Mouse (Mus musculus): Measurements from ENCODE around the gene Fbxl12. TPM values are rescaled to one million over a fixed set of nuclear protein-coding genes. Genes with fewer than 3 reads are reported as not detected.
"Not testable (repeated sequence)": the region's sequence is repeated elsewhere in the genome, so short reads cannot be mapped to it uniquely, and the experiment has no call there.

Gene Fbxl12
- polyA plus RNA-seq, 1 experiment from 2014 or later, result 17.8 TPM

GRCm38 (mm10) chr9:20642101-20642895 is 2.3 kb downstream of the Fbxl12 start, which contains the start of gene Ubl5:
Gene Ubl5 (plus strand): TSS chr9:20642878.
- peak; percentile 94 for ATAC-seq (ENCODE audit: insufficient read depth, low FRiP score)
- Histone ChIP-seq H3K9me3 (replicated peaks; ENCODE audit: control insufficient read depth, low read length) (no peaks in the 10 kb centered on the region), H3K27ac (ENCODE audit: low read length) (peak within 1 kb of the TSS; percentile 98), H3K4me2 (ENCODE audit: low read depth, low read length) (peak within 1 kb of the TSS; percentile 88), H3K27me3 (ENCODE audit: control insufficient read depth, insufficient read depth, low read length) (no peaks in the 10 kb centered on the region), H3K4me3 (replicated peaks; ENCODE audit: low read length) (peak within 1 kb of the TSS; percentile 93), H3K36me3 (ENCODE audit: control insufficient read depth, insufficient read depth, low read length) (peaks cover 3% of the 10 kb centered on the region; the same call in 1 of the 2 replicates), H3K9ac (ENCODE audit: low read length) (peak within 1 kb of the TSS; percentile 90), H3K4me1 (ENCODE audit: control insufficient read depth, insufficient read depth, low read length) (peaks cover 16% of the 10 kb centered on the region)
- under 1% methylated on average over 51 of the region's 51 CpGs for WGBS

- peak overlapping the region; percentile 90 for H3K9ac ChIP-seq (ENCODE audit: low read length)
- peak overlapping the region; percentile 88 for H3K4me2 ChIP-seq (ENCODE audit: low read depth, low read length)
- H3K27ac ChIP-seq (ENCODE audit: low read length), result peak overlapping the region; percentile 94
- H3K9me3 ChIP-seq (replicated peaks; ENCODE audit: control insufficient read depth, low read length), result no peaks in the 10 kb centered on the region
- H3K27me3 ChIP-seq (ENCODE audit: control insufficient read depth, insufficient read depth, low read length), result no peaks in the 10 kb centered on the region
- WGBS, result 14% methylated on average over 6 of the region's 6 CpGs
- peaks cover 3% of the 10 kb centered on the region; the same call in 1 of the 2 replicates for H3K36me3 ChIP-seq (ENCODE audit: control insufficient read depth, insufficient read depth, low read length)
- H3K4me1 ChIP-seq (ENCODE audit: control insufficient read depth, insufficient read depth, low read length), result peaks cover 16% of the 10 kb centered on the region
- no peak for ATAC-seq (ENCODE audit: insufficient read depth, low FRiP score)
- peak overlapping the region; percentile 93 for H3K4me3 ChIP-seq (replicated peaks; ENCODE audit: low read length)
These were observed 3.1 kb downstream of the Fbxl12 start for GRCm38 (mm10) chr9:20641501-20641900.

DNA sequence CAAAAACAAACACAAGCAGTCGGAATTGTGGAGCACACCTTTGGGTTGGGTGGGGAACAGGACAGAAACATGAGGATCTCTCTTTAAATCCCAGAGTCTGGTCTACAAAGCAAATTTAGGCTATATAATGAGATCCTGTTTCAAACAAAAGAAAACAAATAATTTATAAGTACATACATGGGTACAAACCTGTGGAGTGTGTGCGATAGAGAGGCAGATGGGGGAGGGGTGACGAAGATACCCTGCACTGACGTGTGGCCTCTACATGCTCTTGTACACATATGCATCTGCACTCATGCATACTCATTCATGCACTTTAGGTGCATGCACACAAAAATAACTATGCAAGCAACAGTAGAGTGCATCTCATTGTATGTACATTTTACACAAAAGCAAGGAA is 5.1 kb downstream of the Fbxl12 start:
- Histone ChIP-seq H3K27ac (ENCODE audit: low read length) (no peak overlapping the region), H3K9me3 (replicated peaks; ENCODE audit: control insufficient read depth, low read length) (no peaks in the 10 kb centered on the region), H3K4me1 (ENCODE audit: control insufficient read depth, insufficient read depth, low read length) (peaks cover 13% of the 10 kb centered on the region), H3K4me3 (replicated peaks; ENCODE audit: low read length) (no peak overlapping the region), H3K27me3 (ENCODE audit: control insufficient read depth, insufficient read depth, low read length) (no peaks in the 10 kb centered on the region), H3K4me2 (ENCODE audit: low read depth, low read length) (no peak overlapping the region), H3K9ac (ENCODE audit: low read length) (no peak overlapping the region), H3K36me3 (ENCODE audit: control insufficient read depth, insufficient read depth, low read length) (0 out of 2 replicates have a peak, but pooled peaks cover 3% of the 10 kb centered on the region)
- 83% methylated on average over 4 of the region's 4 CpGs for WGBS
- no peak for ATAC-seq (ENCODE audit: insufficient read depth, low FRiP score)

- Histone ChIP-seq H3K27me3 (ENCODE audit: control insufficient read depth, insufficient read depth, low read length) (no peaks in the 10 kb centered on the region), H3K27ac (ENCODE audit: low read length) (no peak overlapping the region), H3K36me3 (ENCODE audit: control insufficient read depth, insufficient read depth, low read length) (0 out of 2 replicates have a peak, but pooled peaks cover 3% of the 10 kb centered on the region), H3K9me3 (replicated peaks; ENCODE audit: control insufficient read depth, low read length) (no peaks in the 10 kb centered on the region), H3K4me2 (ENCODE audit: low read depth, low read length) (no peak overlapping the region), H3K9ac (ENCODE audit: low read length) (no peak overlapping the region), H3K4me3 (replicated peaks; ENCODE audit: low read length) (no peak overlapping the region), H3K4me1 (ENCODE audit: control insufficient read depth, insufficient read depth, low read length) (peaks cover 12% of the 10 kb centered on the region)
- no peak for ATAC-seq (ENCODE audit: insufficient read depth, low FRiP score)
- WGBS, result 94% methylated on average over 19 of the region's 19 CpGs
These were observed 6.0 kb downstream of the Fbxl12 start for GRCm38 (mm10) chr9:20638552-20638951.

DNA sequence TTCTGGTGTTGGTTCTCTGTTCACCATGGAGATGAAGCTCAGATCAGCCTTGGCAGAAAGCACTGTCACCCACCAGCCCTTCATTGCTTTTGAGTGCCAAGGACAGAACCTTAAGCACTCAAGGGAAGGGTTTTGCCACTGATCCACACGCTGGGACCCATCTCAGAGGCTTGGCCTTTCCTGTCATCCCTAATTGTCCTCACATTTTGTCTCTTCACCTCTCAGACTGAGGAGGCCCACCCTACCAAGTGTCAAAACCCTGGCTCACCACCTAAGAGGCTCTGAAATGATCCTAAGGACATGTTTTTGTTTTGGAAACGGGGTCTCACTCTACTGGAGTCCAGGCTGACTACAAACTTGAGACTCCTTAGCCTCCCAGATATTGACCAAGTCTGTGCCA is 7.8 kb downstream of the Fbxl12 start:
- no peak for ATAC-seq (ENCODE audit: insufficient read depth, low FRiP score)
- no peaks in the 10 kb centered on the region for H3K27me3 ChIP-seq (ENCODE audit: control insufficient read depth, insufficient read depth, low read length)
- H3K36me3 ChIP-seq (ENCODE audit: control insufficient read depth, insufficient read depth, low read length), result 0 out of 2 replicates have a peak, but pooled peaks cover 3% of the 10 kb centered on the region
- H3K4me2 ChIP-seq (ENCODE audit: low read depth, low read length), result no peak overlapping the region
- no peak overlapping the region for H3K4me3 ChIP-seq (replicated peaks; ENCODE audit: low read length)
- H3K9me3 ChIP-seq (replicated peaks; ENCODE audit: control insufficient read depth, low read length), result 0 out of 2 replicates have a peak, but pooled peaks cover under 1% of the 10 kb centered on the region
- 87% methylated on average over 2 of the region's 2 CpGs for WGBS
- no peak overlapping the region for H3K9ac ChIP-seq (ENCODE audit: low read length)
- H3K4me1 ChIP-seq (ENCODE audit: control insufficient read depth, insufficient read depth, low read length), result peaks cover 8% of the 10 kb centered on the region
- no peak overlapping the region for H3K27ac ChIP-seq (ENCODE audit: low read length)

GRCm38 (mm10) chr9:20636256-20636655 is 8.3 kb downstream of the Fbxl12 start:
- Histone ChIP-seq H3K27ac (ENCODE audit: low read length) (no peak overlapping the region), H3K4me3 (replicated peaks; ENCODE audit: low read length) (no peak overlapping the region), H3K36me3 (ENCODE audit: control insufficient read depth, insufficient read depth, low read length) (0 out of 2 replicates have a peak, but pooled peaks cover 3% of the 10 kb centered on the region), H3K9me3 (replicated peaks; ENCODE audit: control insufficient read depth, low read length) (0 out of 2 replicates have a peak, but pooled peaks cover 3% of the 10 kb centered on the region), H3K4me2 (ENCODE audit: low read depth, low read length) (no peak overlapping the region), H3K4me1 (ENCODE audit: control insufficient read depth, insufficient read depth, low read length) (peaks cover 6% of the 10 kb centered on the region), H3K9ac (ENCODE audit: low read length) (no peak overlapping the region), H3K27me3 (ENCODE audit: control insufficient read depth, insufficient read depth, low read length) (no peaks in the 10 kb centered on the region)
- 62% methylated on average over 3 of the region's 3 CpGs for WGBS
- ATAC-seq (ENCODE audit: insufficient read depth, low FRiP score), result peak; percentile 30; the same call in 1 of the 2 replicates

DNA sequence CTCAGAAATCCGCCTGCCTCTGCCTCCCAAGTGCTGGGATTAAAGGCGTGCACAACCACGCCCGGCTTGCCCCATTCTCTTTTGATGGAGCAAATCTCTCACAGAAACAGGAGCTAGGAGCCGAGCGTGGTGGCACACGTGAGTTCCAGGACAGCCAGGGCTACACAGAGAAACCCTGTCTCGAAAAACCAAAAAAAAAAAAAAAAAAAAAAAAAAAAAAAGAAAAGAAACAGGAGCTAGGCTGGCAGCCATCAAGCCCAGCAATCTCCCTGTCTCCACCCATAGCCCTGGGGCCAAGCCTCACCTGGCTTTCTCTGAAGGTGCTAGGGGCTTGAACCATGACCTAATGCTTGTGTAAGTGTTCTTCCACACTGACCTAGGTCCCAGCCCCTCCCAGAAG is 8.9 kb downstream of the Fbxl12 start:
- H3K4me3 ChIP-seq (replicated peaks; ENCODE audit: low read length); ATAC-seq (ENCODE audit: insufficient read depth, low FRiP score); H3K9ac ChIP-seq (ENCODE audit: low read length); H3K4me1 ChIP-seq (ENCODE audit: control insufficient read depth, insufficient read depth, low read length); H3K4me2 ChIP-seq (ENCODE audit: low read depth, low read length); H3K27me3 ChIP-seq (ENCODE audit: control insufficient read depth, insufficient read depth, low read length); H3K36me3 ChIP-seq (ENCODE audit: control insufficient read depth, insufficient read depth, low read length); H3K9me3 ChIP-seq (replicated peaks; ENCODE audit: control insufficient read depth, low read length); H3K27ac ChIP-seq (ENCODE audit: low read length): not testable (repeated sequence)
- WGBS, result 90% methylated on average over 8 of the region's 8 CpGs

- no peak overlapping the region for H3K27ac ChIP-seq (ENCODE audit: low read length)
- no peak overlapping the region for H3K4me3 ChIP-seq (replicated peaks; ENCODE audit: low read length)
- no peaks in the 10 kb centered on the region for H3K4me1 ChIP-seq (ENCODE audit: control insufficient read depth, insufficient read depth, low read length)
- no peak overlapping the region for H3K9ac ChIP-seq (ENCODE audit: low read length)
- H3K36me3 ChIP-seq (ENCODE audit: control insufficient read depth, insufficient read depth, low read length), result no peaks in the 10 kb centered on the region
- ATAC-seq (ENCODE audit: insufficient read depth, low FRiP score), result no peak
- 0 out of 2 replicates have a peak, but pooled peaks cover 3% of the 10 kb centered on the region for H3K9me3 ChIP-seq (replicated peaks; ENCODE audit: control insufficient read depth, low read length)
- 85% methylated on average over 2 of the region's 2 CpGs for WGBS
- H3K27me3 ChIP-seq (ENCODE audit: control insufficient read depth, insufficient read depth, low read length), result no peaks in the 10 kb centered on the region
- H3K4me2 ChIP-seq (ENCODE audit: low read depth, low read length), result no peak overlapping the region
These were observed 13.2 kb downstream of the Fbxl12 start for GRCm38 (mm10) chr9:20631332-20631731.

DNA sequence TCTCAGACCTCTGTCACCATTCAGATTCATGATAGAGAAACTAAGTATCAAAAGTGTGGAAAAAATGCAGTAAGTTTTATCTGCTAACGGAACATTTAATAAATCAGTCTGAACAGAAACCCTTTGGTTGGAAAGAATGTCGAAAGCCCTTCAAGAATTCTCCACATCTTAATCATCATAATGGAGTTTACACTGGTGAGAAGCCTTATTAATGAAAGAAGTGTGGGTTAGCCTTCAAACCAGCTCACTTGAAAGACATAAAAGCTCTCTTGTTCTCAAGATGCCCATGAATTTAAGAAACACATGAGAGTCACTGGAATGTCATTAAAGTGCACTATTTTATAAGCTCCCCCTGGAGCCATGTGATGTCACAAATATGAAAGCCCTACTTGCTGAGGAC is 27.9 kb downstream of the Fbxl12 start:
- no peak overlapping the region for H3K9ac ChIP-seq (ENCODE audit: low read length)
- no peaks in the 10 kb centered on the region for H3K9me3 ChIP-seq (replicated peaks; ENCODE audit: control insufficient read depth, low read length)
- H3K27ac ChIP-seq (ENCODE audit: low read length), result no peak overlapping the region
- no peaks in the 10 kb centered on the region for H3K4me1 ChIP-seq (ENCODE audit: control insufficient read depth, insufficient read depth, low read length)
- WGBS, result 79% methylated on average over 2 of the region's 2 CpGs
- no peak overlapping the region for H3K4me2 ChIP-seq (ENCODE audit: low read depth, low read length)
- no peaks in the 10 kb centered on the region for H3K27me3 ChIP-seq (ENCODE audit: control insufficient read depth, insufficient read depth, low read length)
- no peak overlapping the region for H3K4me3 ChIP-seq (replicated peaks; ENCODE audit: low read length)
- no peak for ATAC-seq (ENCODE audit: insufficient read depth, low FRiP score)
- H3K36me3 ChIP-seq (ENCODE audit: control insufficient read depth, insufficient read depth, low read length), result no peaks in the 10 kb centered on the region

Data from stomach, embryonic 16.5 days (tissue).